Mouse (Mus musculus): ENCODE results near the gene Tbc1d10a. TPM values are rescaled to one million over a fixed set of nuclear protein-coding genes. Genes with fewer than 3 reads are reported as not detected.

Tbc1d10a gene
- polyA plus RNA-seq, 1 experiment from 2014 or later, result 42.3 TPM

GRCm38 (mm10) chr11:4235052-4235655 lies 48.6 kb downstream of the Tbc1d10a start:
- Histone ChIP-seq H3K4me2 (replicated peaks) (no peak overlapping the region), H3K4me3 (no peak overlapping the region), H3K27me3 (no peaks in the 10 kb centered on the region), H3K9ac (no peak overlapping the region), H3K4me1 (no peaks in the 10 kb centered on the region), H3K27ac (no peak overlapping the region), H3K9me3 (no peaks in the 10 kb centered on the region), H3K36me3 (no peaks in the 10 kb centered on the region)
- 84% methylated on average over 6 of the region's 6 CpGs for WGBS
- no peak for ATAC-seq (ENCODE audit: low FRiP score, low read depth)

- H3K4me2 ChIP-seq (replicated peaks), result no peak within 1 kb of the TSS
- ATAC-seq (ENCODE audit: low FRiP score, low read depth), result no peak
- no peak within 1 kb of the TSS for H3K4me3 ChIP-seq
- no peaks in the 10 kb centered on the region for H3K9me3 ChIP-seq
- H3K4me1 ChIP-seq, result no peaks in the 10 kb centered on the region
- 75% methylated on average over 16 of the region's 16 CpGs for WGBS
- H3K27me3 ChIP-seq, result no peaks in the 10 kb centered on the region
- no peak within 1 kb of the TSS for H3K9ac ChIP-seq
- no peaks in the 10 kb centered on the region for H3K36me3 ChIP-seq
- no peak within 1 kb of the TSS for H3K27ac ChIP-seq
Observed at GRCm38 (mm10) chr11:4235665-4236545, 49.3 kb downstream of the Tbc1d10a start, which contains the start of gene Osm. TSS of gene Osm (plus strand) at chr11:4236420.

GRCm38 (mm10) chr11:4236546-4237067 lies 50.0 kb downstream of the Tbc1d10a start:
- 93% methylated on average over 21 of the region's 21 CpGs for WGBS
- no peaks in the 10 kb centered on the region for H3K4me1 ChIP-seq
- H3K9me3 ChIP-seq, result no peaks in the 10 kb centered on the region
- no peak for ATAC-seq (ENCODE audit: low FRiP score, low read depth)
- H3K27ac ChIP-seq, result no peak overlapping the region
- H3K9ac ChIP-seq, result no peak overlapping the region
- H3K27me3 ChIP-seq, result no peaks in the 10 kb centered on the region
- H3K4me2 ChIP-seq (replicated peaks), result no peak overlapping the region
- no peak overlapping the region for H3K4me3 ChIP-seq
- H3K36me3 ChIP-seq, result no peaks in the 10 kb centered on the region

GRCm38 (mm10) chr11:4237389-4237912 lies 50.9 kb downstream of the Tbc1d10a start:
- no peak overlapping the region for H3K9ac ChIP-seq
- no peak overlapping the region for H3K4me3 ChIP-seq
- WGBS, result 82% methylated on average over 18 of the region's 18 CpGs
- no peak overlapping the region for H3K27ac ChIP-seq
- H3K36me3 ChIP-seq, result no peaks in the 10 kb centered on the region
- ATAC-seq (ENCODE audit: low FRiP score, low read depth), result no peak
- no peaks in the 10 kb centered on the region for H3K4me1 ChIP-seq
- no peak overlapping the region for H3K4me2 ChIP-seq (replicated peaks)
- no peaks in the 10 kb centered on the region for H3K27me3 ChIP-seq
- no peaks in the 10 kb centered on the region for H3K9me3 ChIP-seq

- H3K27me3 ChIP-seq, result no peaks in the 10 kb centered on the region
- H3K36me3 ChIP-seq, result no peaks in the 10 kb centered on the region
- H3K9me3 ChIP-seq, result no peaks in the 10 kb centered on the region
- H3K4me2 ChIP-seq (replicated peaks), result no peak overlapping the region
- H3K4me3 ChIP-seq, result no peak overlapping the region
- H3K9ac ChIP-seq, result no peak overlapping the region
- WGBS, result 90% methylated on average over 6 of the region's 6 CpGs
- no peak for ATAC-seq (ENCODE audit: low FRiP score, low read depth)
- H3K27ac ChIP-seq, result no peak overlapping the region
- H3K4me1 ChIP-seq, result no peaks in the 10 kb centered on the region
Observed at GRCm38 (mm10) chr11:4238167-4238566, 51.6 kb downstream of the Tbc1d10a start.

- H3K4me3 ChIP-seq, result no peak overlapping the region
- 92% methylated on average over 23 of the region's 23 CpGs for WGBS
- H3K9ac ChIP-seq, result no peak overlapping the region
- no peaks in the 10 kb centered on the region for H3K36me3 ChIP-seq
- H3K9me3 ChIP-seq, result no peaks in the 10 kb centered on the region
- no peaks in the 10 kb centered on the region for H3K27me3 ChIP-seq
- ATAC-seq (ENCODE audit: low FRiP score, low read depth), result no peak
- no peak overlapping the region for H3K27ac ChIP-seq
- H3K4me1 ChIP-seq, result no peaks in the 10 kb centered on the region
- H3K4me2 ChIP-seq (replicated peaks), result no peak overlapping the region
Observed at GRCm38 (mm10) chr11:4239691-4240090, 53.1 kb downstream of the Tbc1d10a start.

- Histone ChIP-seq H3K4me3 (no peak overlapping the region), H3K36me3 (no peaks in the 10 kb centered on the region), H3K27ac (no peak overlapping the region), H3K4me2 (replicated peaks) (no peak overlapping the region), H3K4me1 (no peaks in the 10 kb centered on the region), H3K27me3 (no peaks in the 10 kb centered on the region), H3K9me3 (no peaks in the 10 kb centered on the region), H3K9ac (no peak overlapping the region)
- no peak for ATAC-seq (ENCODE audit: low FRiP score, low read depth)
- WGBS, result 75% methylated on average over 7 of the region's 7 CpGs
Observed at GRCm38 (mm10) chr11:4240151-4240550, 53.6 kb downstream of the Tbc1d10a start.

GRCm38 (mm10) chr11:4241180-4241579 lies 54.6 kb downstream of the Tbc1d10a start:
- WGBS, result 80% methylated on average over 4 of the region's 4 CpGs
- no peaks in the 10 kb centered on the region for H3K4me1 ChIP-seq
- H3K9ac ChIP-seq, result no peak overlapping the region
- H3K27me3 ChIP-seq, result no peaks in the 10 kb centered on the region
- H3K36me3 ChIP-seq, result no peaks in the 10 kb centered on the region
- no peaks in the 10 kb centered on the region for H3K9me3 ChIP-seq
- no peak overlapping the region for H3K4me2 ChIP-seq (replicated peaks)
- H3K27ac ChIP-seq, result no peak overlapping the region
- H3K4me3 ChIP-seq, result no peak overlapping the region
- ATAC-seq (ENCODE audit: low FRiP score, low read depth), result no peak

- H3K27ac ChIP-seq, result no peak overlapping the region
- no peaks in the 10 kb centered on the region for H3K27me3 ChIP-seq
- H3K4me2 ChIP-seq (replicated peaks), result no peak overlapping the region
- no peaks in the 10 kb centered on the region for H3K9me3 ChIP-seq
- no peaks in the 10 kb centered on the region for H3K36me3 ChIP-seq
- no peak overlapping the region for H3K4me3 ChIP-seq
- H3K9ac ChIP-seq, result no peak overlapping the region
- no peak for ATAC-seq (ENCODE audit: low FRiP score, low read depth)
- no peaks in the 10 kb centered on the region for H3K4me1 ChIP-seq
- 52% methylated on average over 6 of the region's 6 CpGs for WGBS
Observed at GRCm38 (mm10) chr11:4246126-4246525, 59.5 kb downstream of the Tbc1d10a start.

GRCm38 (mm10) chr11:4246623-4247022 lies 60.0 kb downstream of the Tbc1d10a start:
- Histone ChIP-seq H3K36me3 (no peaks in the 10 kb centered on the region), H3K4me1 (no peaks in the 10 kb centered on the region), H3K9me3 (no peaks in the 10 kb centered on the region), H3K9ac (no peak overlapping the region), H3K27me3 (no peaks in the 10 kb centered on the region), H3K27ac (no peak overlapping the region), H3K4me2 (replicated peaks) (no peak overlapping the region), H3K4me3 (no peak overlapping the region)
- no peak for ATAC-seq (ENCODE audit: low FRiP score, low read depth)
- WGBS, result 63% methylated on average over 4 of the region's 4 CpGs

- H3K4me1 ChIP-seq, result no peaks in the 10 kb centered on the region
- no peaks in the 10 kb centered on the region for H3K27me3 ChIP-seq
- no peaks in the 10 kb centered on the region for H3K9me3 ChIP-seq
- no peak overlapping the region for H3K4me2 ChIP-seq (replicated peaks)
- H3K36me3 ChIP-seq, result no peaks in the 10 kb centered on the region
- ATAC-seq (ENCODE audit: low FRiP score, low read depth), result no peak
- no peak overlapping the region for H3K27ac ChIP-seq
- H3K9ac ChIP-seq, result no peak overlapping the region
- no peak overlapping the region for H3K4me3 ChIP-seq
- 74% methylated on average over 14 of the region's 14 CpGs for WGBS
Observed at GRCm38 (mm10) chr11:4247201-4247959, 60.8 kb downstream of the Tbc1d10a start.

- no peaks in the 10 kb centered on the region for H3K9me3 ChIP-seq
- no peak overlapping the region for H3K27ac ChIP-seq
- ATAC-seq (ENCODE audit: low FRiP score, low read depth), result no peak
- no peaks in the 10 kb centered on the region for H3K36me3 ChIP-seq
- H3K27me3 ChIP-seq, result no peaks in the 10 kb centered on the region
- WGBS, result 91% methylated on average over 3 of the region's 3 CpGs
- H3K4me1 ChIP-seq, result no peaks in the 10 kb centered on the region
- no peak overlapping the region for H3K4me3 ChIP-seq
- no peak overlapping the region for H3K9ac ChIP-seq
- H3K4me2 ChIP-seq (replicated peaks), result no peak overlapping the region
Observed at GRCm38 (mm10) chr11:4249151-4249550, 62.6 kb downstream of the Tbc1d10a start.

All from limb, embryonic 13.5 days (tissue).